Mouse (Mus musculus): Measurements from ENCODE around the gene Lrg1. TPM values are rescaled to one million over a fixed set of nuclear protein-coding genes. Genes with fewer than 3 reads are reported as not detected.
A peak's percentile ranks its signal among the peaks of the same experiment; 100 is the strongest.

The Lrg1 gene
- total RNA-seq, 2 experiments from 2014 or later: 0.40 to 1.7 TPM

GRCm38 (mm10) chr17:56134463-56134971, 12.7 kb upstream of the Lrg1 start:
- DNase-seq: peak in 1 of 2 experiments; percentile 58

GRCm38 (mm10) chr17:56133457-56134363, 11.9 kb upstream of the Lrg1 start:
- DNase-seq: no peak

- no peak for DNase-seq
Observed at GRCm38 (mm10) chr17:56132661-56133060, 10.9 kb upstream of the Lrg1 start.

- DNase-seq: no peak
Observed at GRCm38 (mm10) chr17:56131814-56132213, 10.0 kb upstream of the Lrg1 start.

- no peak for DNase-seq
Observed at GRCm38 (mm10) chr17:56131136-56131535, 9.3 kb upstream of the Lrg1 start.

GRCm38 (mm10) chr17:56128246-56128645, 6.4 kb upstream of the Lrg1 start:
- no peak for DNase-seq

GRCm38 (mm10) chr17:56126175-56126574, 4.4 kb upstream of the Lrg1 start:
- DNase-seq: no peak

- DNase-seq: no peak
Observed at GRCm38 (mm10) chr17:56125276-56125630, 3.5 kb upstream of the Lrg1 start.

- DNase-seq: no peak
Observed at GRCm38 (mm10) chr17:56124377-56125275, 2.8 kb upstream of the Lrg1 start.

GRCm38 (mm10) chr17:56123681-56124340, 2.0 kb upstream of the Lrg1 start:
- DNase-seq: no peak

- no peak for DNase-seq
Observed at GRCm38 (mm10) chr17:56123161-56123560, 1.4 kb upstream of the Lrg1 start.

- DNase-seq: no peak
Observed at GRCm38 (mm10) chr17:56119981-56120880, 1.6 kb downstream of the Lrg1 start.

GRCm38 (mm10) chr17:56119431-56119830, 2.4 kb downstream of the Lrg1 start:
- DNase-seq: no peak

GRCm38 (mm10) chr17:56117251-56117710, 4.5 kb downstream of the Lrg1 start, which contains the start of gene Plin5:
Plin5 (minus strand) TSS chr17:56117596.
- no peak for DNase-seq

GRCm38 (mm10) chr17:56116193-56116592, 5.6 kb downstream of the Lrg1 start:
- no peak for DNase-seq

GRCm38 (mm10) chr17:56112743-56113142, 9.1 kb downstream of the Lrg1 start:
- no peak for DNase-seq

GRCm38 (mm10) chr17:56111864-56112263, 9.9 kb downstream of the Lrg1 start:
- DNase-seq: no peak

- no peak for DNase-seq
Observed at GRCm38 (mm10) chr17:56111021-56111420, 10.8 kb downstream of the Lrg1 start.

- DNase-seq: no peak
Observed at GRCm38 (mm10) chr17:56110571-56110970, 11.2 kb downstream of the Lrg1 start.

- no peak for DNase-seq
Observed at GRCm38 (mm10) chr17:56109219-56110051, 12.4 kb downstream of the Lrg1 start, which contains the start of gene Plin4. Plin4 (minus strand) TSS chr17:56109803.
